Mouse (Mus musculus): ENCODE data around the gene Zglp1.
"Not testable (repeated sequence)": the region's sequence is repeated elsewhere in the genome, so short reads cannot be mapped to it uniquely, and the experiment has no call there.

Gene Zglp1

DNA sequence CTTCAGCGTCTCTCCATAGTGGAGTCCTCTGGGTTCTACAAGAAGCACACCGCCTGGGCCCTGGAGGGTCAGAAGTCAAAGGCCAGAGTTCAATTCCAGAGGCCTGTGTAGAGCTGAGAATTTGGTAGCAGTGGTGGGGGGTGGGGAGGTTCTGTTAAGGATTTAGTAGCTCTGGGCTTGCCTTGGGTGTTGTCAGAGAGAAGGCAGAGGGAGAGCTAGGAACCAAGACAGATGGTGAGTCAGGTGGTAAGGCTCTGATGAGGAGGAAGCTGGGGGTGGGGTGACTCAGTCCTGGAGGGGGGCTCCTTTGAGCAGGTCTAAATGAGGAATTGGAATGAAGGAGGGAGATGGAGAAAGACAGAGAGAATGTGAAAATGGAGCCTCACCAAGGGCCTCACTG is 4.0 kb downstream of the Zglp1 start:
- no peak for DNase-seq

- DNase-seq: no peak
Observed at GRCm38 (mm10) chr9:21051578-21051977, 15.3 kb downstream of the Zglp1 start.

DNA sequence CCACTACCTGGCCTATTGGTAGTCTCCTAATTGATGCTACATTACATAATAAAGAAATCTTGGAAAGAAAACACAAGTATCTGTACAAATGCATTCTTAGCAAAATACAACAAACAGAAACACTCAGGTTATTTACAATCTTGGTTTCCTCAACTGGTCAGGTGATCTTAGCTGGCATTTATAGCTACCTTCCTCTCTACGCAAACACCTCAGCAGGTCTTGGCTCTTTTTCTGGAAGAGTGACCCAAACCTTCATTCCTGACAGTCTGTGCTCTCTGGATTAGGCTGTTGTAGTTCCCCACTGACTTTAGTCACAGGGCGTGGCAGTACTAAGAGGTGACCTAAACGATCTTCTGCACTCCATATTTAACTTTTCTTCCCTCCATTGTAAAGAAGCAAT is 21.7 kb downstream of the Zglp1 start:
- no peak for DNase-seq

- DNase-seq: not testable (repeated sequence)
Observed at GRCm38 (mm10) chr9:21044785-21045184, 22.1 kb downstream of the Zglp1 start.

GRCm38 (mm10) chr9:21043563-21043962 is 23.3 kb downstream of the Zglp1 start:
- no peak for DNase-seq

DNA sequence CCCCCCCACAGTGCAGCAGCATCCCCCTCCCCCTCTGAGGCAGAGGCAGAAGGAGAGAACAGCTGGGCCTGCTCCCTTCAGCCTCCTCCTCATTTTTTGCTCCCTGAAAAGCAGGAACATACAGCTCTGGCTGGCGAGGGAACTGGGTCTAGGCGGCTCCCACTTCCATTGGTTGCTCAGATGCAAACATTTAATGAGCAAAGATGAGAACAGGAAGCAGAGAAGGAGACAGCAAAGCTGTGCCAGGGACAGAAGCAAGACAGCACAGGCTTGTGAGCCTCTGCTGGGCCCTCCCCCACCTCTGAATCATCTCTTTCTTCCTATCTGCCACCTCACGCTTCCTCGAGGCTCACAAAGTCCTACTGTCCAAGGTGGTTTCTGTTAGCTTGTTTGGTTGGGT is 25.6 kb downstream of the Zglp1 start:
- DNase-seq: no peak

DNA sequence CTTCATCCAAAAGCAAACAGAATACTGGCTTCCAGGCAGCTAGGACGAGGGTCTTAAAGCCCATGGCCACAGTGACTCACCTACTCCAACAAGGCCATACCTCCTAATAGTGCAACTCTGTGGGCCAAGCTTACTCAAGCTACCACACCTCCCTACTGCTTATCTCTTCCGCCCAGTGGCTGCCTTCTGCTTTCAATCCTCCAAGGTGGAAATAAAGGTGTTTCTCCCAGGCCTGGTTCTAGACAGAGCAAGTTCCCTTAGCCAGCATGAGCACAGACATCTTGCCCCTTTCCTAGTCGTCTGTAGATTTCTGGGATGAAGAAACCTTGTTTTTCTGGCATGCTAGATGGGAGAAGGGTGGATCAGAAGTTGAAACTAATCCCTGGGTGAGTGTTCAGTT is 27.1 kb downstream of the Zglp1 start:
- no peak for DNase-seq

DNA sequence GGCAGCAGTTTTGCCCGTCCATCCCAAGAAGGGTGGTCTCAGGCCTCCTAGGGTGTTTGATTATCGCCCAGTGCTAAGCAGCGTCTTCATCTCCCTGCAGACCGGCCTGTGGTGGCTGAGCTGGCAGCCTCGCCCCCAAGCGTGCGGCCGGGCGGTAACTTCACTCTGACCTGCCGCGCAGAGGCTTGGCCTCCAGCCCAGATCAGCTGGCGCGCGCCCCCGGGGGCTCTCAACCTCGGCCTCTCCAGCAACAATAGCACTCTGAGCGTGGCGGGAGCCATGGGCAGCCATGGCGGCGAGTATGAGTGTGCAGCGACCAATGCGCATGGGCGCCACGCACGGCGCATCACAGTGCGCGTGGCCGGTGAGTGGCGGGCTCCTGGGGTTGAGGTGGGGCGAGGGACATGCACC is 29.4 kb downstream of the Zglp1 start:
- DNase-seq: no peak

- DNase-seq: no peak
Observed at GRCm38 (mm10) chr9:21036666-21037065, 30.2 kb downstream of the Zglp1 start.

GRCm38 (mm10) chr9:21036161-21036560 is 30.7 kb downstream of the Zglp1 start:
- no peak for DNase-seq

DNA sequence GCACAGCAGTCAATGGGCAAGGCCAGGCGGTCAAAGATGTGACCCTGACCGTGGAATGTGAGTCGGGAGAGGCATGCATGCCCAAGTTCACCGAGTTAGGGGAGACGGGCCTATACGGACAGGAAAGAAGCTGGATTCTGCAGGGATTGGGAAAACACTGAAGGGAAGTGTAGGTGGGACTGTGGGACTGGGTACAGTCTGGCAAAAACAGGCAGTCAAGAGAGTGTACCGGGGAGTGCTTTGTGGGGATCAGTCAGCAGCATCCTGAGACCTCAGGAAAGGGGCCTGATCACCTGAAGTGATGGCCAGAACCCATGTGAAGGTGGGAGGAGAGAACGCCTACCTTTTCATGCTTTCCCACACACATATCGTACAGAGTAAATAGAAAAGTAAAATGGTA is 31.3 kb downstream of the Zglp1 start:
- DNase-seq: no peak

GRCm38 (mm10) chr9:21034481-21035085 is 32.3 kb downstream of the Zglp1 start:
- no peak for DNase-seq

DNA sequence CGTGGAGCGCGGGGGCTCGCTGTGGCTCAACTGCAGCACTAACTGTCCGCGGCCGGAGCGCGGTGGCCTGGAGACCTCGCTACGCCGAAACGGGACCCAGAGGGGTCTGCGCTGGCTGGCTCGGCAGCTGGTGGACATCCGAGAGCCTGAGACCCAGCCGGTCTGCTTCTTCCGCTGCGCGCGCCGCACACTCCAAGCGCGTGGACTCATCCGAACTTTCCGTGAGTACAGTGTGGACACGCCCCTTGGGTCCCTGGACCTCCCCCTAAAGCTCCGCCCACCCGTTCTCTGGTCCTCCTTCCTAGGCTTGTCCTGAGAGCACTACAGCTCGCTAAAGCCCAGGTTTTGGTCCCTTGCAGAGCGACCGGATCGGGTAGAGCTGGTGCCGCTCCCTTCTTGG is 33.8 kb downstream of the Zglp1 start:
- DNase-seq: no peak

GRCm38 (mm10) chr9:21032491-21032890 is 34.4 kb downstream of the Zglp1 start:
- no peak for DNase-seq

DNA sequence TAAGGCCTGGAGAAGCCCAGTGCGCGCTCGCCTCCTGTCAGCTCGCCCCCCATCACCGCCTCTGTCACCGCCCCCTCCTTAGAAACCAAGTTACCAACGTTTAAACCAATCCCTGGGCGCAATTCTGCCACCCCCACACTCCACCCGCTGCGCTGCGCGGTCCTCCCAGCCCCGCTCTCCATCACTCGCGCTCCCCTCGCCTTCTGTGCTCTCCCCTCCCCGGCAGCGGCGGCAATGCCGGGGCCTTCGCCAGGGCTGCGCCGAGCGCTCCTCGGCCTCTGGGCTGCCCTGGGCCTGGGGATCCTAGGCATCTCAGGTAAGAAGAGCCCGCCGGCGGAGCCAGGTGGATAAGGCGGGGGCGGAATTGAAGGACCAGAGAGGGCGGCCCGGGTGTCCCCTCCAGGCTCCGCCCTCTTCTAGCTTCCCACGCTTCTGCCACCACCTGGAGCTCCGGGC is 35.0 kb downstream of the Zglp1 start, which contains the start of gene Icam5:
Gene Icam5, plus strand, starts transcription at position 178 of the 456 bp plus-strand sequence.
- no peak for DNase-seq

GRCm38 (mm10) chr9:21031251-21031895 is 35.5 kb downstream of the Zglp1 start:
- DNase-seq: peak; percentile 25

DNA sequence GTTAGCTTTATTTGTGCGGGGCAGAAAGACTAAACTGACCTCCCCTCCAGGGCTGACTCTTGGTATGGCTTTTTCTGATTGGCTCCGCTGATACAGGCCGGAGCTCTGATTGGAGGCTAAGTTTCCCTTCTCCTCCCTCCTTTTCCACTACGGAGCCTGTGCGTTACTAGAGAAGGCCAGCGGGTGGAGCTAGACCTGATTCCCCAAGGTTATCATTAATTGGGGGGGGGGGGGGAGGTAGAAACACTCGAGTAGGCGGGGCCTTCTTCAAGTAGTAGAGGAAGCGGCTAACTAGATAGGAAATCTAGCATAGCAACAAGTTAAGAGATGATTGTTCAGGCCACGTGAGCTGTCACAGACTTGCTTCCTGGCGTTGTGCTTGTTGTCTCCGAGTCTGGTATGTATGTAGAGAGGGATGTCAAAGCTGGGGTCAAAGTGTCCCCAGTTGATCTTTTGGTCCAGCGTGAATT is 36.1 kb downstream of the Zglp1 start:
- peak; percentile 60 for DNase-seq

- no peak for DNase-seq
Observed at GRCm38 (mm10) chr9:21030055-21030600, 36.8 kb downstream of the Zglp1 start.

- DNase-seq: peak; percentile 52
Observed at GRCm38 (mm10) chr9:21029291-21030054, 37.4 kb downstream of the Zglp1 start, which contains the start of gene Icam4. Gene Icam4, plus strand, starts transcription at chr9:21029373.

GRCm38 (mm10) chr9:21028560-21029110 is 38.3 kb downstream of the Zglp1 start:
- DNase-seq: no peak

DNA sequence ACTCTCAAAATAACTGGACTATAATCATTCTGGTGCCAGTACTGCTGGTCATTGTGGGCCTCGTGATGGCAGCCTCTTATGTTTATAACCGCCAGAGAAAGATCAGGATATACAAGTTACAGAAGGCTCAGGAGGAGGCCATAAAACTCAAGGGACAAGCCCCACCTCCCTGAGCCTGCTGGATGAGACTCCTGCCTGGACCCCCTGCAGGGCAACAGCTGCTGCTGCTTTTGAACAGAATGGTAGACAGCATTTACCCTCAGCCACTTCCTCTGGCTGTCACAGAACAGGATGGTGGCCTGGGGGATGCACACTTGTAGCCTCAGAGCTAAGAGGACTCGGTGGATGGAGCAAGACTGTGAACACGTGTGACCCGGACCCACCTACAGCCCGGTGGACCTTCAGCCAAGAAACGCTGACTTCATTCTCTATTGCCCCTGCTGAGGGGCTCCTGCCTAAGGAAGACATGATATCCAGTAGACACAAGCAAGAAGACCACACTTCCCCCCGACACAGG is 39.1 kb downstream of the Zglp1 start:
- no peak for DNase-seq

DNA sequence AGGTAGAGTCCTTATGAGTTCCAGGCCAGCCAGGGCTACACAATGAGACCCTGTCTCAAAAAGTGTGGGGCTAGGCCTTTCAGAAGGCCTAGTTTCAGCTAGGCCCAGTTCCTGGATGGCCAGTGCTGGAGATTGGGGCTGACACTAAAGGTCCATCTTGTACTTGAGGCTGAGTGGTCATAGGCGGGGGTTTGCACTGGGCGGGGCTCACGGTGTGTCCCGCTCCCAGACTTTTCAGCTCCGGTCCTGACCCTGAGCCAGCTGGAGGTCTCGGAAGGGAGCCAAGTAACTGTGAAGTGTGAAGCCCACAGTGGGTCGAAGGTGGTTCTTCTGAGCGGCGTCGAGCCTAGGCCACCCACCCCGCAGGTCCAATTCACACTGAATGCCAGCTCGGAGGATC is 40.0 kb downstream of the Zglp1 start:
- no peak for DNase-seq

DNA sequence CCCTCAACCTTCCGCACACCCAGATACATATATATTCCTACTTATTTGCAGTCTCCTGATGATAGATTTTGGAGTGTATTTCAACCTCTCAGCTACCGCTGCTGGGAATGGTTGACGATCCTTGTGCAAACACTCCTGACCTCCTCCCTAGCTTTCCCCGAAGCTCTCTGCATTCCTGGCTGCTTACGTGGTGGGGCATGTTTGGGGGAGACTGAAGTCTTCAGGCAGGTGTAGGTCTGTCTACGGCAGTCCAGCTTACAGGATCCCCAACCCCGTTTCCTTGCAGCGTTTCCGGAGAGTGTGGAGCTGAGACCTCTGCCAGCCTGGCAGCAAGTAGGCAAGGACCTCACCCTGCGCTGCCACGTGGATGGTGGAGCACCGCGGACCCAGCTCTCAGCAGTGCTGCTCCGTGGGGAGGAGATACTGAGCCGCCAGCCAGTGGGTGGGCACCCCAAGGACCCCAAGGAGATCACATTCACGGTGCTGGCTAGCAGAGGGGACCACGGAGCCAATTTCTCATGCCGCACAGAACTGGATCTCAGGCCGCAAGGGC is 41.6 kb downstream of the Zglp1 start:
- no peak for DNase-seq
